Mouse (Mus musculus): ENCODE data around the gene Pepd.

Gene Pepd

DNA sequence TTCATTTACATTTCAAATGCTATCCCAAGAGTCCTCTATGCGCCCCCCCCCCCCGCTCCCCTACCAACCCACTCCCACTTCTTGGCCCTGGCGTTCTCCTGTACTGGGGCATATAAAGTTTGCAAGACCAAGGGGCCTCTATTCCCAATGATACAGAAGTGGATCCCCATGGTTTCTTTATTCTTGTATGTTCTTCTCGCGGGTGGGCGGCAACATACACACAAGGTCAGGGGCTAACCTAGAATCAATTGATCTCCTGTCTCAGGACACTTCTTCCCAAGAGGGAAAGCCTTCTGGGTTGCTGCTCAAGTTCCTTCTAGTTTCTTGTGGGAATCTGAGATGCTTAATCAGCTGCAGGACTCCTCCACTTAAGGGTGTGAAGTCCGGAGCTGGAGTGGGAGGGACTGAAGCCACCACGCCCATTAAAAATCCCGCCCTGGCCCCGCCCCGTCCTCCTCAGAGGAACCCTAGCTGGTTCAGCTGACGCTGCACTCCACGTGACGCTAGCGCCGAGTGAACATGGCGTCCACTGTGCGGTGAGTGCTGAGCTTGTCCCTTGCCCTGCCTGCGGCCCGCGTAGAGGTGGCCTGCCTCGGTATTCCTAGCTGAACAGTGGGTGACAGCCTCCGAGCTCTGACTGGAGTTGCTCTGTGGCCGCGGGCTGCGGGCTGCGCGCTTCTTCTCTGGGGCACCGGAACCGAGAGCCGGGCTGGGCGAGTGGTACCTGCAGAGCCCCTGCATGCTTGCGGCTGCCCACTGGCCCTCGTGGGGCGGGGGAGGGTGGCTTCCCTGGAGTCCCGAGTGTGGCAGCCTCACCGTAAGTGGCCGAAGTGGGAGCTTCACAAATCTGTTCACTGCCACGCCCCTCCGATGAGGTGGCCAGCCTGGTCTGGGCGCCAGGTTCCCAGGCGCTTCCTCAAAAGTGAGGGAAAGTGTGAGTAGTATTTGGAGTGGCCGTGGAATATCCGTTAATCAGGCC lies at the start of gene Pepd:
Gene Pepd (plus strand): TSS at position 461 of the 979 bp plus-strand sequence.
- ATAC-seq (ENCODE audit: low TSS enrichment), result peak; percentile 97

DNA sequence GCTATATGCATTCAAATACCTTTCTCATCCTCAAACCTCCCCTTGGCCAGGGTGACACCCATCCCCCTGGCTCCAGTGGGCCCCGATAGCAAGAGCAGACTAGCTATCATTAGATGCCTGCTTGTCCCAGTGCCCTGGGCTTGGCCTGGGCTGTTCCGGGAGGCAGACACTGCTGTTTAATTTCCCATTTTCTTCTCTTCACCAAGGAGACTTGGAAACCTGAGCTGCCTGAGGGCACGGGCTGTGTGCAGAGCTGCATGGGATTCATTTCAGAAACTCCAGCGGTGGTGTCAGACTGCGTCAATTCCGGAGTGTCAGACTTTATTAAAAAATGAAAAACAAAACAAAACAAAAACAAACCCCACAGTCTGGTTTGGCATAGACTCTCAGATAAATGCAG lies 44.9 kb upstream of the Pepd start:
- no peak for ATAC-seq (ENCODE audit: low TSS enrichment)

DNA sequence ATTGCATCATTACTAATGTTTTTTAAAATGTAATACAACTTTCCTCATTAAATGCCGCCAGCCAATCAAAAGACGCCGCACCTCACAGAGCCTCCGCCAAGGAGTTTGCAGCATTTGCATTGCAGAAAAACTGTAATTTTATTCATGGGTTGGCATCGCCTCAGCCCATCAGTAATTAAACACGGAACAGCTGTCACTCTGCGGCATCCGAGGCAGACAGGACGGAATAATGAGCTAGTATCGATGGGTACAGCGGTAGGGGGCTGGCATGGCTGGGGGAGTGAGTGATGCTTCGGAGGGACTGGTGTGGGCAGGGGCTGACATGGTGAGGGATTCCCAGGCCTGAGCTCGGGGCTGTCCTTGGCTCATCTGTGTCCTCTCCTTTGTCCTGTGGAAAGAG lies 42.5 kb upstream of the Pepd start:
- no peak; the same call in 1 of the 2 replicates for ATAC-seq (ENCODE audit: low TSS enrichment)

DNA sequence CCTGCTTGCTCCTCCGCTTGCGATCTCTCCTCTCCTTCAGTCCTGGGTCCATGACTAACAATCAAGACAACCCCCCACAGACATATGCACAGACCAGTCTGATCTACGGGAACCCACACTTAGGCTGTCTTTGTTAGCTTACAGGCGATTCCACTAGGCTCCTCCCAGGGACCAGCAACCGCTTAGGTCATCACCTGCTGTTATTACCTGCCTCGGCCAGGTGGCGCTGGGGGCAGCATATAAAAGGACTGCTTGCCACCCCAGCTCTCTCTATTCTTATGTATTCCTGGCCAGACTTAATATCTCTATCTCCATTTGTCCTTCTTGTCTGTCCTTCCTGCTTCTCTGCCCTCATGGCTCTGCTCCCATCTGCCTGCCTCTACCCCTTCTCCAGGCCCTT lies 35.4 kb upstream of the Pepd start:
- no peak for ATAC-seq (ENCODE audit: low TSS enrichment)

DNA sequence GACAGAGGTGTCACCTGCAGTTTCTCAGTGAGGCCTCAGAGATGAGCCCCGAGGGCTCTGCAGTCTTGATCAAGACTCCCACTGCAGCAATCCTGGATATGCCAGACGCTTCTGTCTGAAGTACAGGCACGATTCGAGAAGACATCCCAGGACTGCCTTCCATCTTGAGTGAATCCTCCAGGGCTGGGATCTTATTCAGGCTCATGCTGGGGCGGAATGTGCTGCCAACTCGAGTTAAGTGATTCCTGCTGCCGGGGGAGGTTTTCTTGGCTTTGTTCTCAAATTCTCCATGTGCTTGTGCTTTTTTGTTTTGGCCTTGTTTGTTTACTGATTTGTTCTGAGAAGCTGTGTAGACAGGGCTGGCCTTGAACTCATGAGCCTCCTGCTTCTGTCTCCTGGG lies 34.4 kb upstream of the Pepd start:
- ATAC-seq (ENCODE audit: low TSS enrichment), result peak; percentile 59; the same call in 1 of the 2 replicates

DNA sequence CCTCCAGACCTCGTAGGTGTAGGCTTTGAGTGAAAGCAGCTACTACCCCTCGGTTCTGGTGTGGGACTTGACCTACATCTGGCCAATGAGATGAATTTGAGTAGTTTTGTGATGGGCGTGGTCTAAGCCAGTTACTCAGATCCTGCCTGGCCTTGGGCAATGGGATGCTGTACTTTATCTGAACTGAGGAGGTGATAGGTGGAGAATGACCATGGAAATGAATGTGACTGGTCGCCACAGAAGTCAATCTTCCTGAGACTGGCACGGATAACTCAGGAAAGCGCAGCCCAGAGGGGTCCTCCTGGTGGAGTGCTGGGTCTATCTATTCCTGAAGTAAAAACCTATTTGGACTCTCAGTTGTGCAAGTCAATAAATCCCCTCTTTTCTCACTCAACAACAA lies 23.7 kb upstream of the Pepd start:
- ATAC-seq (ENCODE audit: low TSS enrichment), result no peak

DNA sequence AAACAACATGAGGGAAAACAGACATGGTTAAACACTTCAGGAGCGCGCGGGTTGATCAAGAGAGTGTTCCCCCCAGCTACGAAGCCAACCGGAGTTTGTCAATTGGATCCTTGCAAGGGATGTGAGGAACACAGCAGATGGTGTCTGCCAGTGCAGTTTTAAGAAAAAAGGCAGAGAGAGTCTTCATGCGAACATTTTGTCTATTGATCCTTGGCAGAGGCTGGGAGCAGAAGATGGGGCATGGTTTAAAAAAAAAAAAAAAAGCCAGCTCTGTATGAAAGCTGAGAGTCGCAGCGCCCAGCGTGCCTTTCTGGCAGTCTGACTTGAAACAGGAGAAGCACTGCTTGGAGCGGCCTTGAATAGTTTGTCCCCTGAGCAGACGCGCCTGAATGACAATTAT lies 23.3 kb upstream of the Pepd start:
- peak; percentile 55 for ATAC-seq (ENCODE audit: low TSS enrichment)

DNA sequence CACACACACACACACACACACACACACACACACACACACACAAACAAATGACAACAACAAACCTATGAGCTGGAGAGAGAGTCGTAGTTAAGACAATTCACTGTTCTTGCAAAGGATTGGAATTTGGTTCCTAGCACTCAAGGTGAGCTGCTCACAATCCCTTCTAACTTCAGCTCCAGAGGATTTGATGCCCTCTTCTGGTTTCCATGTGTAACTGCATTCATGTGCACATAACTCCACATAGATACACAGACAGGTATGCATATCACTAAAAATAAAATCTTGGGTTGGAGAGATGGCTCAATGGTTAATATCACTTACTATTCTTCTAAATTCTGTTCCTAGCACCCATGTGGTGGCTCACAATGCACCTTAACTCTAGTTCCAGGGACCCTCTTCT lies 19.3 kb upstream of the Pepd start:
- no peak for ATAC-seq (ENCODE audit: low TSS enrichment)

DNA sequence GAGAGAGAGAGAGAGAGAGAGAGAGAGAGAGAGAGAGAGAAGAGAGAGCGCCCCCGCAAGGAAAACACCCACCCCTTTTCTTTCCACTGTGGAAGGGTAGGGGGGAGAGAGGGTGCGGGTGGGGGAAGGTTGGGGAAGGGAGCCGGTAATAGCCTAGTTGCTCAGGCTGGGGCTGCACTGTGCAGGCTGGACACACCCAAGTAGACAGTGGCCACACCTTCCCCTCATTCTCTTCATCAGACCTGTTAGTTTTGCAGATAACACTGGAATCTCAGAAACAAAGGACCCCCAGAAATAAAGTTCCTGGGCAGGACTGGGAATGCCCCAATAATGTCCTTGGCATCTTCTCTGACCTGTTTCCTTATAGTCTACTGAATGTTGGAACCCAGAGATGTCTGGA lies 15.7 kb upstream of the Pepd start:
- ATAC-seq (ENCODE audit: low TSS enrichment), result no peak

DNA sequence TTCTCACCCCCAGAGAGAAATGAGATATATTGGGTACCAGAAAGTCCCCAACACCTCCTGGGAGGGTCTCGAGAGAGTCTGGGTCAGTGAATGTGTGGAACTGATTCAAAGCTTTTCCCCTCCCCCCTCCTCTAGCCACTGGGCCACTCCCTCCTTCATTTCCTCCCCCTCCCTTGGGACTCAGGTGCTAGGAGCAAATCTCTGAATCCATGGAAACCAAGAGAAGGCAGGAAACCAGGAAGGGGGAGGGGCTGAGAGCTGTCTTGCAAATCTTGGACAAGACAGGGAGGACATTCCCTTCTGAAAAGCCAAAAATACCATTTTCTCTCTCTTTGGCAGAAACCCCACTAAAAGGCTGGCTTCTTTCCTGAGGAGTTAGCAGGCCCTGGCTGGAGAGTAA lies 15.1 kb upstream of the Pepd start:
- no peak for ATAC-seq (ENCODE audit: low TSS enrichment)

DNA sequence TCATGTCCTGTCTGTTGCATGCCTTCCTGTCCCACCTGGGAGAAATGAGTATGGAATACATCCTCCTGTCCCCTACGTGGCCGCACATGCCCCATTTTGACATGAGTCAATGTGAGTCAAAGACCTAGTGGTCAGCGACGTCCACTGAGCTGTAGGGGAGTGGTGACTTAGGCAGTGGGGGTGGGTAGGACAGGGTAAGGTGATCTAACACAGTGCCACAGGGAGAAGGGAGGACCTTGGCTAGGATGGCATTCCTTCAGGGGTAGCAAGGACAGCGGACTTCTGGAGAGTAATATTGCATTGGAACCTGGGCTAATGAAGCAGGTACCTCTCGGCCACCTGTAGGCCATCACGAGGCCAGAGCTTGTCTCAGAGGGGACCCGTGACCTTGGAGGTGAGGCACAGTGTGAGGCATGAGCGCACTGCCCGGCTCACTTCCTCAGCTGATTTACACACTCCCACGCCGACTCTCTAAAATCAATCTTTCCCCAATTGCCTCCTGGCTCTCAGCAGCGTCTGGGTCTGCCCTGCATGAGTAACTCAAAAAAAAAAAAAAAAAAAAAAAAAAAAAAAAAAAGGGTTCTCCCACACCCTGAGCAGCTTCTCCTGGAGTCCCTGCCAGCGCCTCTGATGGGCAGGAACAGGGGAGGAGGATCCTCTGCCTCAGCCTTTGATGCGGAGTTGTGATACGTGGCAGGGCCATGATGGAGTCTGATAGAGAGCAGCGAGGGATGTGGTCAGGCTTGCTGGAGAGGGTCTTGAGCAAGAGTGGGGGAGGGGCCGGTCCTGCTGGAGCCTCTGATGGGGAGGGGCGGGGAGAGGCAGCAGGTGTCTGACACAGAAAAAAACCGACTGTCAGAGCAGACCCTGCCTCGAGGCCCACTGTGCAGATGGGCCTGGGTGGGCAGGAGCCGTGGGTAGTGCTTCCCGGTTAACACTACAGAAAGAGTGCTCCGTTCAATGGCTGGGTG lies 1.8 kb upstream of the Pepd start:
- ATAC-seq (ENCODE audit: low TSS enrichment), result peak; percentile 55; the same call in 1 of the 2 replicates

DNA sequence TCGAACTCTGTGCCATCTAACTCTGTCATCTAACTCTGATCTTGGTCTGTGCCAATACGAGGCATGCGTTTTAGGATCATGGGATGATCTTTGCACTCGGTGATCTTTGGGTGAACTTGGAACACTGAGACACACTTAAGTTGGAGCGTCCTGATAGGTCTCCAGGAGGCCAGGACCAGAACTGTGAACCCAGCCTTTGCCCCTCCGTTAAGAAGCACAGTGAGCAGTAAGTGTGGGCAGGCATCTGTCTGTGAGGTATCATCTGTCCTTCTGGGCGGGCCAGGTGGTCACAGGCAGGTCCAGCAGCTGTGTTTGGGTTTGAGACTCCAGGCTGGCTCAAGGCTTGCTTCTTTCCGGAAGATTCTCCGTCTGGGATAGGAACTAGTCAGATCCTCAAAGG lies 1.8 kb downstream of the Pepd start:
- no peak for ATAC-seq (ENCODE audit: low TSS enrichment)

DNA sequence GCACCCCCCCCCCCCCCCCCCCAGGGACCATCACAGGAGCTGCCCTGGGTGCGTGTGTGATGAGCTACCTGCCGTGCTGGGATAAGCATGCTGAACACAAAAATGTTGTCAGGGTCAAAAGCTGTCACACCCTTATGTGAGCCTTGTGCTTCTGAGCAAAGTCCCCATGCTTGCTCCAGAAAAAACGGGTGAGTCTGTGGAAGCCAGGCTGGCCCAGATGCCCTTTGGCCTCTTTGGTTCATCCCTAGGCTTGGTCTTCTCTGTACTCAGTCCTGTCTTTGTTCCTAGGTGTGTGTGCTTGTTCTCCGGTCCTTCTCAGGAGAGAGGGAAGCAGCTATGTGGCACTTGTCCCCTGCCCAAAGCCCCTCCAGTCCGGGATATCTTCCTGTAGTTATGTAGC lies 3.4 kb downstream of the Pepd start:
- no peak for ATAC-seq (ENCODE audit: low TSS enrichment)

DNA sequence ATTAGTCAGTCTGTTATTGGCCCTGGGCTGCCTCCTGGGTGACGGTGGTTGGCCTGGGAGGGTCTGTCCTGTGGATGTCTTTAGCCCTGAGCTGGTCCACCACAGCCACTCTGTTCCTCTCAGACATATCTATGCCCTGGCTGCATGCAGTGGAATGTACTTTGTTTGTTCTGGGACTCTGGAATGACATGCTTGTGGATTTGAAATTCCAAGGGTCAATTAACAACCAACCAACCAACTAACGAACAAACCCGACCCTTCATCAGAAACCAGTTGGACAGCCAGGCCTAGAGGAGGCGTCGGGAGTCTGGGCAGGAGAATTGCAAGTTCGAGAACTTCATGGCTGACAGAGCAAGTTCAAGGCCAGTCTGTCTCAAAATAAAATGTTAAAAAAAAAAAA lies 5.4 kb downstream of the Pepd start:
- no peak for ATAC-seq (ENCODE audit: low TSS enrichment)

DNA sequence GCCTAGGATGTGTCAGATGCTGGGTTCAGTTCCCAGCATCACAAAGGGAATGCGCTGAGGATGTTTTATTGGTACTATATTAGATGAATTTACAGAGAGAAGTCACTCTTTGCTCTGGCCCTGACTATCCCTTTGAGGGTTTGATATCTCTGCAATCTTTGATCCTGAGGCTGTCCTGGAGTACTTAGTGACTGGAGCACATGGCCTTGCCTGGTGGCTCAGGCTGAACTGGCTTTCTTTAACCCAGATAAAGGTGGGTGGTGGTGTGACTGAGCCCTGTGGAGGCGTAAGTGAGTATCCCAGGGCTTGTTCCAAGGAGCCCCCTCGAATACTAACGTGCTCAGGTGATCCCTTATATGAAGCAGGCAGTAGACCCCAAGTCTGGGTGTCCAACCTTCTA lies 5.8 kb downstream of the Pepd start:
- no peak for ATAC-seq (ENCODE audit: low TSS enrichment)

DNA sequence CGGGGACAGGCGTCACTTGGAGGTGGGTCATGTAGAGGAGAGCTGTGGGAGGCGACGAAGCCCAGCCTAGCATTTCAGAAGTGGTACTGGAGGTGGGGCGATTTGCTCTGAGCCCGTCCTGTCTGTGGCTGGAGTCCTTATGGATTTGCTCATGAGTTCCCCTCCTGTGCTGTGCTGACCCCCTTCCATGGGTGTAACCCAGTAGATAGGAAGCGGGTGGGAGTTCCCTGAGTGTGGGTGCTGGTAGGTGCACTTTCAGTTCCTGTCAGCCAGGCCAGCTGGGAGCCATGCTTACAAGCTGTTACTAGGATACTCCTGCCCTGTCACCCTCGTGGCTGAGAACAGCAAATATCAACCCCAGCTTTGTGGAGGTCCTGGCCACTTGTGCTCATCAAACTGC lies 6.2 kb downstream of the Pepd start:
- no peak; the same call in 1 of the 2 replicates for ATAC-seq (ENCODE audit: low TSS enrichment)

DNA sequence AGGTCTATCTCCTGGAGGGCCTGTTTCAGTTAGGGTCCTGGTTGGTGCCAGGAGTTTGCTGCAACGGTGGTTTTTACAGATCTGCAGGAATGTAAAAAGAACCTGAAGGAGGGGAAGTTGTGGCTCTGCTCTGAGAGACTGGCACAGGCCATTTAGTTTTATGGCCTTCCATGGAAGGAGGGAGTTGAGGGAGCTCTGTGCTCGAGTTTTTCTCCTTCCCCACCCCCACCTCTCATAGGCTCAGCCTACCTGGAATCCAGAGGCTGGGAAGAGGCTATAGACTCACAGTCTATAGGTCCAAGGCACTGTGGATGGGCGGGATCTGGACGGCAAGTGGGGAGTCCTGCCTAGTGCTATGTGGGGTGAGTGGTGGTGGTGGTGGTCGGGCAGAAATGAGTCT lies 6.9 kb downstream of the Pepd start:
- ATAC-seq (ENCODE audit: low TSS enrichment), result no peak

DNA sequence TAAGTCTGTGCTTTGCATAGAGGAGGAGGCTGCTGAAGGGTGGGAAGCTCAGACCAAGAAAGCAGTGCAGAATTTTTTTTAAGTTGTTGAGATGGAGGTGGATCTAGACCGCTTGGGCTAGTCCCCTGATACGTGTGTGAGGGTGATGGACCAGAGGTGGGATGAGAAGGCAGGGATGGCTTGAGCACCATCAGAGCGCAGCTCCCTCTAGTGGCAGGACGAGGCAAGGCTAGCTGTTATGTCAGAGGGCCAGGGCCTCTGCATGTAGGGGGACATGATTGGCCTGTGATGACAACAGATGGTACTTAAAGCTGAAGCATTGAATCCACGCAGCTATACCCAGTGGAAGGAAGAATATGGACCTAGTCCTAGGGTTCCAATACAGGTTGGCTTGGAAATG lies 7.6 kb downstream of the Pepd start:
- peak; percentile 38; the same call in 1 of the 2 replicates for ATAC-seq (ENCODE audit: low TSS enrichment)

DNA sequence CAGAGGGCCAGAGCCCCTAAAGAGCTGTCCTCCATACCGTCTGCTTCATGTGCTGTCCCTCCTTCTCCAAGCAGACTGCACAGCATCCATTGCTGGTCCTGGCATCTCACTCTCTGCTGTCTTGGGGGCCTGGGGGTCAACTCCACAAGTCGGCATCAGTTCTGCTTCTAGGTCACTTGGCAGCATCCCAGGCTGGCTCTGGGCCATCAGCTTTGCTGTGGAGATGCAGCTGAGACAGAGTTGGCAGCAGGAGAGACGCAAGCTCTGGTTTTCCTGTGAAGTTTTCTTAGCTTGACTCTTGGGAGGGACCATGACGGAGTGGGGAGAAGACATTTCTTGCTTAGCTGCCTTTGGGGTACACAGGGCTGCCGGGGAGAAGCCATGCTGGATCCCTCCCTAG lies 13.0 kb downstream of the Pepd start:
- ATAC-seq (ENCODE audit: low TSS enrichment), result no peak

DNA sequence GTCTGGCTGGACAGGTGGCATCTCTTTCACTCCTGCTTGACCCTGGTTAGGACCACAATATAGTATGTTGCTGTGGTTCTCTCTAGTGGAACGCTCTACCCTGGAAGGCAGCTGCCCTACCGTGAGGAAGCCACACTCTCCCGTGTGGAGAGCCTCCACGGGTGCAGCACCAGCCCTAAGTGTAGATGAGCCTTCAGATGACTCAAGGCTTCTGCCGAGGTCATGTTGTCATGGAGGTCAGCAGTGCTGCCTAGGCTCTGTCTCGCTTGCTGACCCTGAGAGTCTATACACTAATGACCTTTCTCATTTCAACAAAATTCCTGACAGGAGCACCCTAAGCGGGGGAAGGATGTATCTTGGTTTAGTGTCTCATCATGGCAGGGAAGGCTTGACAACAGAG lies 13.8 kb downstream of the Pepd start:
- no peak for ATAC-seq (ENCODE audit: low TSS enrichment)

DNA sequence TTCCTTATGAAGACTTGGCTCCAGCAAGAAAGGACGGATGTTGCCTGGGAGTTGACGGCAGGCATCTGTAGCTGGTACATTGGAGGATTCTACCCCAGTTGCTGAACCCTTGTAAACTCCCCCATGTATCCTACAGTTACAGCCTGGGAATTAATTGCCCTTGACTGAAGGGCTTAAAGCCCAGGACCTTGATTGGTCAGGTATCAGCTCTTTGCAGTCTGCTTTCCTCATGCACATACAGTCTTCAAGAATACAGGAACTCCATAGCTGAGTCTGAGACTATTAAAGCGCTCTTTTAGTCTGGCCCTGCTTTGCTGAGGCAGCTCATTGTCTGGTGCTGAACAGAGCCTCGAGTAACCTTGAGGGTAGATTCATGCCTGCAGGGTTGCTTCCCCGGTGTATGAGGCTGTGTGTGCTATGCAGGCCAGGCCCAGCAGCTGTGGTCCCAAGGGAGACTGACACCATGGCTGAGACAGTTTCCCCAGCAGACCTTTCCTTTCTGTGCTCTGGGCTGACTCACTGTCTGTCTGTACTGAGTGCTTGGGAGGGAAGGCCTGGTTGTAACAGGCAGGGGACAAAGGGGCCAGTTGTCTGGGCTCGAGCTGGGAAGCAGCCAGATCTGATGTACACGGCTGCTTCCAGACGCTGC lies 17.6 kb downstream of the Pepd start:
- ATAC-seq (ENCODE audit: low TSS enrichment), result peak; percentile 25

DNA sequence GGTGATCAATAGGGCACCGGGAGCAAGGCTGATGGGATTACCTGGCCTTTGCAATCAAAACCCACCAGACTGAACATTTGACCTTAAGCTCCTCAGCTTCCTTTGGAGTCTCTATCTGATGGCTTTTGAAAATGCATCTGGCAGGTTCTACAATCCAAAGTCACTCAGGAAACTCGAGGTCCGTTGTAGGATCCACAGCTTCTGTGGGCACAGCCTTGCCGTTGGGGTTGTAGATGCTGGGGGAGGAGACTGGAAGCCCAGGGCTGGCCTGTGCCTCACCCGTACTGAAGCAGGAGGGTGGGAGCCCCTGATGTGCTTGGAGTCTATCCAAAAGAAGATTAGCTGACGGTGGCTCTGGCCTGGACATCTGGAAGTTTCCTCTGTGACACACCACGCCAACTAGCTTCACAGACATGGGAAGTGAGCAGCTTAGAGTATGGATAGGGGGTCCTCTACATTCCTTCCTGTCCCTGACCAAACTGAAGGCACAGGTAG lies 18.1 kb downstream of the Pepd start:
- ATAC-seq (ENCODE audit: low TSS enrichment), result no peak

Measured in frontal cortex, adult (tissue).